Mouse (Mus musculus) intestine, embryonic 16.5 days (tissue): Measurements from ENCODE around the gene Uso1. TPM values are rescaled to one million over a fixed set of nuclear protein-coding genes. Genes with fewer than 3 reads are reported as not detected.

Experiments used
- ATAC-seq: fragments of 200-750 bp; cut with Nextera tagmentation; 2 replicates; pipeline ENCODE4 v1.8.0; 2017; ENCODE audit warnings: moderate TSS enrichment, moderate library complexity
- H3K27ac ChIP-seq: fragments of 300-500 bp; sonication (generic); 2 replicates; pipeline ENCODE4 v1.5.1; 2014; ENCODE audit warnings: mild to moderate bottlenecking, low read length
- H3K27me3 ChIP-seq: fragments of 300-500 bp; sonication (generic); replicated peaks from 2 replicates; pipeline ENCODE4 v1.6.1; 2014; ENCODE audit warnings: low read length, control low read depth, mixed read lengths; ENCODE audit not compliant: control insufficient read depth, insufficient read depth
- H3K36me3 ChIP-seq: fragments of 300-500 bp; sonication (generic); 2 replicates; pipeline ENCODE4 v1.6.1; 2014; ENCODE audit warnings: low read length, control low read depth; ENCODE audit not compliant: control insufficient read depth, insufficient read depth
- H3K4me1 ChIP-seq: fragments of 300-500 bp; sonication (generic); 2 replicates; pipeline ENCODE4 v1.6.1; 2014; ENCODE audit warnings: low read length, control low read depth, mixed read lengths; ENCODE audit not compliant: control insufficient read depth, insufficient read depth
- H3K4me2 ChIP-seq: fragments of 300-500 bp; sonication (generic); 2 replicates; pipeline ENCODE4 v1.6.1; 2014; ENCODE audit warnings: low read depth, low read length, control low read depth
- H3K4me3 ChIP-seq: fragments of 300-500 bp; sonication (generic); 2 replicates; pipeline ENCODE4 v1.5.1; 2014; ENCODE audit warnings: mild to moderate bottlenecking, low read length
- H3K9ac ChIP-seq: fragments of 300-500 bp; sonication (generic); 2 replicates; pipeline ENCODE4 v1.6.1; 2014; ENCODE audit warnings: low read depth, low read length
- H3K9me3 ChIP-seq: fragments of 300-500 bp; sonication (generic); 2 replicates; pipeline ENCODE4 v1.6.1; 2016; ENCODE audit warnings: low read length, control low read depth; ENCODE audit not compliant: control insufficient read depth
- WGBS: fragments of 180-500 bp; shearing (Covaris S2); extraction: QIAGEN DNeasy Blood & Tissue Kit; methylation state at CpG from one replicate; pipeline ENCODE4 v1.1.7; 2014; 5-methylcytosine and 5-hydroxymethylcytosine counted together
- polyA plus RNA-seq: library from polyadenylated mRNA; unstranded; fragments of >200 nt; fragmentation: Nextera tagmentation; extraction: Ambion mirVana; gene quantifications from 2 replicates; pipeline ENCODE4 v1.2.1, GENCODE M21; 2015

Uso1 gene
- polyA plus RNA-seq, 1 experiment from 2014 or later: 43.5 TPM

DNA sequence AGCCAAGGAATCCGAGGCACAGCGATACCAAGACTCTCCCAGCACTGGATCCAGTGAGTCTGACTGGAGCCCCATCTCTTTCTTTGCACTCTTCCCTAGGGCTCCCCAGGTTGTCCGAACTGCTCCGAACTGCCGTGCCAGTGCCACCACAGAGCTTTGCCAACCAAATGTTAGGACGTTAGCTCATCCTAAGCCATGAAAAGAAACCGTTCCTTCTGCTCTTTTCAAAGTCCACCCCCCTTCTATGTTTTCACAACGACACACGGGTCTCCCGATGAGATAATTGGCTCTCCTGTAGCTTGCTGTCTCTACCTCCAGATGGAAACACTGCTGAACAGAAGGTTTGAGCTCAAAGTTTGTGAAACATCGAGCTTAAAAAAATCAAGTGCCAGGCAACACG lies 103.0 kb downstream of the Uso1 start:
- Histone ChIP-seq H3K4me3 (no peak overlapping the region), H3K4me2 (no peak overlapping the region), H3K4me1 (no peaks in the 10 kb centered on the region), H3K27me3 (no peaks in the 10 kb centered on the region), H3K27ac (no peak overlapping the region), H3K36me3 (no peaks in the 10 kb centered on the region), H3K9me3 (no peaks in the 10 kb centered on the region), H3K9ac (no peak overlapping the region)
- no peak for ATAC-seq
- 92% methylated on average over 12 of the region's 12 CpGs for WGBS

DNA sequence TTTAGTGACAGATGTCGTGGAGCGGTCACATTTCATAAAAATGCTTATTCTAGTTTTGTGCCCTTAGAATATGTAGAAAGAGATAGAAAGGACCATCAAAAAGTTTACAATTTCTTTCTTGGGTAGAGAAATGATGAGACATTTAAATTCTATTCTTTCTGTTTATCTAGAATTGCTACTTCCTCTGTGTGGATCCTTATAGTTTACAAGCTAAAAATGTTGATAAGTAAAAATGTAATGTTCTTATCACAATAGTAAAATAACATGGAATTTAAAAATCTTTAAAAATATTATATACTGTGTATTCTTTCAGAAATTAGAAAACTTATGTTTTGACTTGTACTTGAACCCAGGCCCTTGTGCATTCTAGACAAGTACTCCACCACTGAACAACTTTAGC lies 107.2 kb downstream of the Uso1 start:
- no peak overlapping the region for H3K9ac ChIP-seq
- no peak overlapping the region for H3K4me2 ChIP-seq
- H3K9me3 ChIP-seq: 0 out of 2 replicates have a peak, but pooled peaks cover 4% of the 10 kb centered on the region
- no peak for ATAC-seq
- 99% methylated on average over 2 of the region's 2 CpGs for WGBS
- no peaks in the 10 kb centered on the region for H3K36me3 ChIP-seq
- H3K27ac ChIP-seq: no peak overlapping the region
- H3K27me3 ChIP-seq: no peaks in the 10 kb centered on the region
- H3K4me1 ChIP-seq: no peaks in the 10 kb centered on the region
- H3K4me3 ChIP-seq: no peak overlapping the region

GRCm38 (mm10) chr5:92245483-92245882 lies 107.7 kb downstream of the Uso1 start:
- no peak overlapping the region for H3K27ac ChIP-seq
- H3K27me3 ChIP-seq: no peaks in the 10 kb centered on the region
- no peak overlapping the region for H3K9ac ChIP-seq
- no peak overlapping the region for H3K4me3 ChIP-seq
- no peak for ATAC-seq
- no peak overlapping the region for H3K4me2 ChIP-seq
- H3K36me3 ChIP-seq: no peaks in the 10 kb centered on the region
- WGBS: 91% methylated on average over 9 of the region's 9 CpGs
- H3K4me1 ChIP-seq: no peaks in the 10 kb centered on the region
- H3K9me3 ChIP-seq: 0 out of 2 replicates have a peak, but pooled peaks cover 4% of the 10 kb centered on the region

- Histone ChIP-seq H3K27me3 (no peaks in the 10 kb centered on the region), H3K4me1 (no peaks in the 10 kb centered on the region), H3K4me3 (no peak overlapping the region), H3K4me2 (no peak overlapping the region), H3K9ac (no peak overlapping the region), H3K36me3 (no peaks in the 10 kb centered on the region), H3K9me3 (0 out of 2 replicates have a peak, but pooled peaks cover 4% of the 10 kb centered on the region), H3K27ac (no peak overlapping the region)
- peak; percentile 40; the same call in 1 of the 2 replicates for ATAC-seq
- 79% methylated on average over 11 of the region's 11 CpGs for WGBS
Observed at GRCm38 (mm10) chr5:92248614-92249013, 110.9 kb downstream of the Uso1 start.

DNA sequence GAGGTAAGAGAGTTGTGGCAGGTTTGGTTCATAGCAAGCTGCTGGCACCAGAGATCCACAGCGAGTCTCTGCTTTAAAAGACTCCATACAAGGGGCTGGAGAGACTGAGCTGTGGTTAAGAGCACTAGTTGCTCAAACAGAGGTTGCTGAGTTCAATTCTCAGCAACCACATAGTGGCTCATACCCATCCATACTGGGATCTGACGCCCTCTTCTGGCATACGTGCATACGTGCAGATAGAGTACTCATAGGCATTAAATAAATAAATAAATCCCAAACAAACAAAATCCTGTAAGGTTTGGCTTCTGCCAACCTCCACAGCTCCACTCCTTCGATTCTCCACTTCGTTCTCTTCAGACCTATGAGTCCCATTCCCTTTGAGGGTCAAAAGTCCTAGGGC lies 114.3 kb downstream of the Uso1 start:
- Histone ChIP-seq H3K36me3 (no peaks in the 10 kb centered on the region), H3K9me3 (0 out of 2 replicates have a peak, but pooled peaks cover 4% of the 10 kb centered on the region), H3K27ac (no peak overlapping the region), H3K27me3 (no peaks in the 10 kb centered on the region), H3K4me2 (no peak overlapping the region), H3K4me1 (0 out of 2 replicates have a peak, but pooled peaks cover 3% of the 10 kb centered on the region), H3K4me3 (no peak overlapping the region), H3K9ac (no peak overlapping the region)
- WGBS: 92% methylated on average over 6 of the region's 6 CpGs
- no peak for ATAC-seq

Other genes with a start within 250 kb of the Uso1 start
- 75.1 and 77.3 TPM in 2 replicates for gene Rchy1, start 174.9 kb upstream of the Uso1 start, polyA plus RNA-seq
- not detected in 2 replicates for gene Odaph, start 150.5 kb upstream of the Uso1 start, polyA plus RNA-seq
- gene Cdkl2, start 94.1 kb upstream of the Uso1 start, polyA plus RNA-seq: 2.7 and 3.7 TPM in 2 replicates
- 147 and 167 TPM in 2 replicates for gene G3bp2, start 54.2 kb upstream of the Uso1 start, polyA plus RNA-seq
- not detected in 2 replicates for gene U90926, start 77.5 kb downstream of the Uso1 start, polyA plus RNA-seq
- gene Ppef2, start 118.3 kb downstream of the Uso1 start, polyA plus RNA-seq: 0.57 and 0.88 TPM in 2 replicates
- 30.8 and 32.2 TPM in 2 replicates for gene Naaa, start 140.2 kb downstream of the Uso1 start, polyA plus RNA-seq
- gene Sdad1, start 172.5 kb downstream of the Uso1 start, polyA plus RNA-seq: 32.8 and 35.8 TPM in 2 replicates
- gene Cxcl9, start 190.1 kb downstream of the Uso1 start, polyA plus RNA-seq: 0.16 TPM in 1 of 2 replicates, not detected in the other
- 4.4 and 5.6 TPM in 2 replicates for gene Art3, start 193.9 kb downstream of the Uso1 start, polyA plus RNA-seq
- gene Cxcl10, start 211.0 kb downstream of the Uso1 start, polyA plus RNA-seq: 2.0 and 3.3 TPM in 2 replicates